Mouse (Mus musculus) embryonic fibroblast, embryonic 13.5 days (primary cell): Measurements from ENCODE around the gene Furin. TPM values are rescaled to one million over a fixed set of nuclear protein-coding genes. Genes with fewer than 3 reads are reported as not detected.

ENCODE experiments used
- H3K27ac ChIP-seq: 2 replicates; pipeline ENCODE4 v1.5.1; 2012; ENCODE audit warnings: low read length, control low read depth, inconsistent platforms; ENCODE audit not compliant: insufficient read depth
- H3K4me1 ChIP-seq: 2 replicates; pipeline ENCODE4 v1.6.1; 2011; ENCODE audit warnings: low read length; ENCODE audit not compliant: control insufficient read depth, insufficient read depth
- H3K4me3 ChIP-seq: 2 replicates; pipeline ENCODE4 v1.5.1; 2011; ENCODE audit warnings: mild to moderate bottlenecking, control low read depth, low read length; ENCODE audit not compliant: insufficient read depth
- CTCF ChIP-seq: IDR thresholded peaks from 2 replicates; pipeline ENCODE4 v1.5.1; 2011; ENCODE audit warnings: mild to moderate bottlenecking, control low read depth, low read length, moderate library complexity, borderline replicate concordance; ENCODE audit not compliant: insufficient read depth
- POLR2A ChIP-seq: IDR thresholded peaks from 2 replicates; pipeline ENCODE4 v1.6.1; 2011; ENCODE audit warnings: low read depth, mild to moderate bottlenecking, control low read depth, low read length, moderate library complexity
- polyA plus RNA-seq: library from polyadenylated mRNA; stranded (reverse); fragments of >200 nt; gene quantifications from 2 replicates; pipeline ENCODE4 v1.2.4, GENCODE M21; 2011; ENCODE audit warnings: low read depth; ENCODE audit not compliant: missing spikeins, insufficient read length

Gene Furin
- polyA plus RNA-seq, 1 experiment, result 71.5 TPM

DNA sequence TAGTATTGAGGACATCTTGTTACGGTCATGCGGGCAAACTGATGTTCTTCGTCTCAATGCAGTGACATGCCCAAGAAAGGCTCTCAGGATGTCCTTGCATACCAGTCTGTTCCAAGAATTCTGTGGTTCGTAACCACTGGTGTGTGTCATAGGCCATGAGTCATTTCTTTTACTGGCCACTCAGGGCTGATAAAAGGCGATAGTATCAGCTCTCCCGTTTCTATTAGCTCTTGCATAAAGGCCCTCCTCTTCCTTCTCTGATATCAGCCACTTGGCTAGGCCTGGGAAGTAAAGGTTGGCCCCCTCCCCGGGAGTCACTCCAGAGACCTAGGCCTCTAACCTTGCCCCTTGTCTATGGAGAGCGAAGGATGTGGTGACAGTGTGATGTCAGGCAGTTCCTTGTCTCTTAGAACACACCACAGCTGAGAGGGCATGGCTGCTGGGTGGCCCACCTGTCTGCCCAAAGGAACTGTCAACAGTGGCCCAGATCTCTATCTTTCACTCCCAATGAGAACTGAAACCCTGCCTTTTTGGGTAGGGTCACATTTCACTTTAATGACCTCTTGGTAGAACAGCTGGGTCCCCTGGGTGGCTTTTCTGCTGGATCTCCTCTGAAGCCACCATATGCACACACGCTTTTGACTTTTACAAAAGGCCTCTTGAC lies 29.7 kb downstream of the Furin start:
- Histone ChIP-seq H3K27ac (peak overlapping the region; percentile 86), H3K4me1 (peaks cover 4% of the 10 kb centered on the region; the same call in 1 of the 2 replicates), H3K4me3 (no peak overlapping the region)
- TF ChIP-seq POLR2A (no peak), CTCF (no peak)

DNA sequence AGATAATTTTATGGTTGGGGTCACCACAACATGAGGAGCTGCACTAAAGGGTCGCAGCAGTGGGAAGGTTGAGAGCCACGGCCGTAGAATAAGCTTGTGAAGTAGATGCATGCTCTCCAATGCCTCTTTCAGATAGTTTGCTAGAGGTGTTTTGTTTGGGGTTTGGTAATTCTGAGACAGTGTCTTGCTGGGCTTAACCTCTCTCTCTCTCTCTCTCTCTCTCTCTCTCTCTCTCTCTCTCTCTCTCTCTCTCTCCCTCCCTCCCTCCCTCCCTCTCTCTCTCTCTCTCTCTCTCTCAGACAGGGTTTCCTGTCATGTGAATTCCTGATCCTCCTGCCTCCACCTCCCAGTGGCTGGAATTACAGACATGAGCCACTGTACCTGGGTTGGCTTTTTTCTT lies 30.5 kb downstream of the Furin start:
- H3K27ac ChIP-seq, result peak overlapping the region; percentile 84
- no peak overlapping the region for H3K4me3 ChIP-seq
- H3K4me1 ChIP-seq, result peaks cover 4% of the 10 kb centered on the region; the same call in 1 of the 2 replicates
- TF ChIP-seq POLR2A (no peak), CTCF (no peak)

GRCm38 (mm10) chr7:80374280-80374679 lies 31.0 kb downstream of the Furin start:
- H3K4me3 ChIP-seq, result no peak overlapping the region
- TF ChIP-seq POLR2A (no peak), CTCF (no peak)
- no peak overlapping the region for H3K27ac ChIP-seq
- H3K4me1 ChIP-seq, result peaks cover 7% of the 10 kb centered on the region

- TF ChIP-seq POLR2A, result no peak
- no peak for TF ChIP-seq CTCF
- H3K4me3 ChIP-seq, result no peak overlapping the region
- H3K27ac ChIP-seq, result no peak overlapping the region
- H3K4me1 ChIP-seq, result peaks cover 7% of the 10 kb centered on the region
Measured at GRCm38 (mm10) chr7:80373850-80374249, 31.4 kb downstream of the Furin start.

DNA sequence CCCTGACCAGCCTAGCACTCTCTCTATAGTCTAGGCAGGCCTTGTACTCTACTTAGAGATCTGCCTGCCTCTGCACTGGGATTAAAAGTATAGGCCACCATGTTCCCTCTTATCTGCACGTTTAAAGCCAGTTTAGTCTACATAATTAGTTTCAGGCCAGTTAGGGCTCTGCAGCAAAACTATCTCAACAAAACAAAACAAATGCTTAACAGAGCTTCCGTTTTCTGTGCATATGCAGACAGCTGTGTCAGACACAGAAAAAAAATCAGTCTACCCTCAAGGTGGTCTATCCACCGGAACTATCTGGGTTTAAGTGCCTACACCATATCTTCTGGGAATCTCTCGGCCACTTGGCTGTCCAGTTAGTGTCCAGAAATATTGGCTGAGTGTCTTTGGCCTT lies 31.9 kb downstream of the Furin start:
- Histone ChIP-seq H3K27ac (no peak overlapping the region), H3K4me1 (peaks cover 7% of the 10 kb centered on the region), H3K4me3 (no peak overlapping the region)
- no peak for TF ChIP-seq CTCF
- TF ChIP-seq POLR2A, result no peak

- peaks cover 7% of the 10 kb centered on the region for H3K4me1 ChIP-seq
- no peak overlapping the region for H3K4me3 ChIP-seq
- no peak for TF ChIP-seq CTCF
- TF ChIP-seq POLR2A, result no peak
- no peak overlapping the region for H3K27ac ChIP-seq
Measured at GRCm38 (mm10) chr7:80372667-80373066, 32.6 kb downstream of the Furin start.

DNA sequence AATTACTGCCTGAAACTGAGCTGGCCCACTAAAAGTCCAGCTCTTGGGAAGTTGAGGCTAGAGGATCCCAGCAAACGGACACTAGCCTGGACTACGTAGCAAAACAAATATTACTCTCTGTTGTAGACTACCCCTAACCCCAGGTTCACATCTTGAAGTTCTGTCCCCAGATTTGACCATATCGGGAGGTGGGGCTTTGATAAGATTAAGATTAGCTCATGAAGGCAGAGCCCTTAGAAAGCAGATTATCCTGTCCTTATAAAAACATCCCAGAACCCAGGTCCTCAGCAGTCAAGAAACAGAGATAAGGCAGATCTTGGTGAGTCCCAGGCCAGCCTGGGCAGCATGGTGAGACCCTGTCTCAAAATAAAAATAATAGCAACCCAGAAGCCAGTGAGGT lies 33.1 kb downstream of the Furin start:
- H3K4me1 ChIP-seq, result peaks cover 7% of the 10 kb centered on the region
- TF ChIP-seq POLR2A (no peak), CTCF (no peak)
- H3K27ac ChIP-seq, result no peak overlapping the region
- no peak overlapping the region for H3K4me3 ChIP-seq

- Histone ChIP-seq H3K4me1 (peaks cover 7% of the 10 kb centered on the region), H3K27ac (peak within 1 kb of the TSS; percentile 72), H3K4me3 (peak within 1 kb of the TSS; percentile 64)
- TF ChIP-seq CTCF, result peak; percentile 61
- no peak for TF ChIP-seq POLR2A
Measured at GRCm38 (mm10) chr7:80371041-80371751, 34.0 kb downstream of the Furin start, which contains the start of gene Man2a2. Man2a2 (minus strand) TSS chr7:80371375.

DNA sequence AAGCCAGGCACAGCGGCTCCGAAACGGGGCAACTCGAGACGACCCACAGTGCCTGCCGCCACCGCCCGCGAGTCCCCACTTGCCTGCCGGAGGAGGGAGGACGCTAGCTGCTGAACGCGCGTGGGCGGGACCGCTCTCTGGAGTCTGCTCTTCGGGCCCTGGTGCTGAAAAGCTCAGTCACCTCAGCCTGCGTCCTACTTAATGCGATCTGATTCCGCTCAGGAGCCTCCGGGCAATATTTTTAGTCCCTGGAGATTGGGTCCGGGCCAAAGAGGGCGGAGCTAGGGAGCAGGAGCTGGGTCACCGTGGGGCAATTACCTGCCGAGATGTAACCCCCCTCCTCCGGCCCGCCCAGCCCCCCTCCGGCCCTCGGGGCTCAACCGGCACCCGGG lies 34.6 kb downstream of the Furin start:
- peaks cover 5% of the 10 kb centered on the region for H3K4me1 ChIP-seq
- H3K4me3 ChIP-seq, result peak overlapping the region; percentile 64
- peak overlapping the region; percentile 72 for H3K27ac ChIP-seq
- TF ChIP-seq CTCF, result no peak
- TF ChIP-seq POLR2A, result peak; percentile 62

- Histone ChIP-seq H3K4me1 (peaks cover 3% of the 10 kb centered on the region), H3K27ac (peak overlapping the region; percentile 72), H3K4me3 (peak overlapping the region; percentile 64)
- TF ChIP-seq POLR2A (no peak), CTCF (no peak)
Measured at GRCm38 (mm10) chr7:80369967-80370431, 35.2 kb downstream of the Furin start.
